Mouse (Mus musculus) midbrain, postnatal 0 days (tissue): ENCODE data around the gene Usp25. TPM values are rescaled to one million over a fixed set of nuclear protein-coding genes. Genes with fewer than 3 reads are reported as not detected.

Experiments
- ATAC-seq: fragments of 200-750 bp; cut with Nextera tagmentation; 2 replicates; pipeline ENCODE4 v1.8.0; 2017; ENCODE audit warnings: moderate number of reproducible peaks, mild to moderate bottlenecking, moderate TSS enrichment, moderate library complexity; ENCODE audit not compliant: low FRiP score
- DNase-seq: peaks from one replicate; pipeline ENCODE4 v3.0.0-alpha.2; 2015; ENCODE audit warnings: low spot score
- H3K27ac ChIP-seq: fragments of 300-500 bp; sonication (generic); 2 replicates; pipeline ENCODE4 v1.5.1; 2014; ENCODE audit warnings: low read depth, mild to moderate bottlenecking, low read length, mixed read lengths
- H3K27me3 ChIP-seq: fragments of 300-500 bp; sonication (generic); 2 replicates; pipeline ENCODE4 v1.6.1; 2014; ENCODE audit warnings: low read length, control low read depth, mixed read lengths; ENCODE audit not compliant: insufficient read depth
- H3K36me3 ChIP-seq: fragments of 300-500 bp; sonication (generic); 2 replicates; pipeline ENCODE4 v1.6.1; 2014; ENCODE audit warnings: low read length, control low read depth, mixed read lengths; ENCODE audit not compliant: insufficient read depth
- H3K4me1 ChIP-seq: fragments of 300-500 bp; sonication (generic); 2 replicates; pipeline ENCODE4 v1.6.1; 2014; ENCODE audit warnings: mild to moderate bottlenecking, control low read depth, antibody characterized with exemption, low read length, mixed read lengths; ENCODE audit not compliant: insufficient read depth
- H3K4me2 ChIP-seq: fragments of 300-500 bp; sonication (generic); 2 replicates; pipeline ENCODE4 v1.6.1; 2014; ENCODE audit warnings: low read depth, mild to moderate bottlenecking, low read length, mixed read lengths; ENCODE audit not compliant: poor library complexity, severe bottlenecking
- H3K4me3 ChIP-seq: fragments of 300-500 bp; sonication (generic); 2 replicates; pipeline ENCODE4 v1.5.1; 2014; ENCODE audit warnings: low read depth, mild to moderate bottlenecking, low read length, moderate library complexity
- H3K9ac ChIP-seq: fragments of 300-500 bp; sonication (generic); replicated peaks from 2 replicates; pipeline ENCODE4 v1.6.1; 2014; ENCODE audit warnings: mild to moderate bottlenecking, low read length, moderate library complexity, mixed read lengths; ENCODE audit not compliant: poor library complexity, severe bottlenecking
- H3K9me3 ChIP-seq: fragments of 300-500 bp; sonication (generic); 2 replicates; pipeline ENCODE4 v1.6.1; 2016; ENCODE audit warnings: low read length, control low read depth
- CTCF ChIP-seq: IDR thresholded peaks from 2 replicates; pipeline ENCODE4 v1.5.1; 2016; ENCODE audit warnings: antibody characterized with exemption, mild to moderate bottlenecking
- WGBS: fragments of 180-500 bp; shearing (Covaris S2); extraction: QIAGEN DNeasy Blood & Tissue Kit; methylation state at CpG from one replicate; pipeline ENCODE4 v1.1.7; 2014; 5-methylcytosine and 5-hydroxymethylcytosine counted together
- polyA plus RNA-seq: library from polyadenylated mRNA; unstranded; fragments of >200 nt; fragmentation: Nextera tagmentation; extraction: Ambion mirVana; gene quantifications from 2 replicates; pipeline ENCODE4 v1.2.1, GENCODE M21; 2015
- total RNA-seq: library from RNA; depleted of rRNA; stranded (reverse); fragments of >200 nt; gene quantifications from 2 replicates; pipeline ENCODE4 v1.2.3, GENCODE M21; 2014

Usp25 gene
- total and polyA plus RNA-seq, 2 experiments from 2014 or later = 6.1 to 12.6 TPM

DNA sequence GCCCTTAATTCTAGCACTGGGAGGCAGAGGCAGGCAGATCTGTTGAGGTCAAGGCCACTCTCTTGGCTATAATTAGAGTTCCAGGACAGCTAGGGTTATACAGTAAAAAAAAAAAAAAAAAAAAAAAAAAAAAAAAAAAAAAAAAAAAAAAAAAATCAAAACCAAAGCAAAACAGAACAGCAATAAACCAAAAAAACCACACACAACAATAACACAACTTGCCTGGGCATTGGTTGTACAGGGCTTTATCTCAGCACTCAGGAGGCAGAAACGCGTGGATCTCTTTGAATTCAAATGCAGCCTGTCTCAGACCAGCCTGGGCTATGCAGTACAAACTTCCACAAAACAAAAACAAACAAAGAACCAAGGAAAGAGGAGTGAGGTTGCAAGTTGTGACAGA lies 40.7 kb downstream of the Usp25 start:
- ATAC-seq (no peak), DNase-seq (no peak)
- Histone ChIP-seq H3K27ac (no peak overlapping the region), H3K27me3 (no peaks in the 10 kb centered on the region), H3K36me3 (peaks cover 5% of the 10 kb centered on the region; the same call in 1 of the 2 replicates), H3K4me2 (no peak overlapping the region), H3K9ac (no peak overlapping the region), H3K4me1 (no peaks in the 10 kb centered on the region), H3K4me3 (no peak overlapping the region), H3K9me3 (no peaks in the 10 kb centered on the region)
- no peak for TF ChIP-seq CTCF
- WGBS = 98% methylated on average over 2 of the region's 2 CpGs

- H3K9ac ChIP-seq = no peak overlapping the region
- no peaks in the 10 kb centered on the region for H3K27me3 ChIP-seq
- no peaks in the 10 kb centered on the region for H3K4me1 ChIP-seq
- H3K27ac ChIP-seq = no peak overlapping the region
- H3K4me2 ChIP-seq = no peak overlapping the region
- H3K36me3 ChIP-seq = peaks cover 5% of the 10 kb centered on the region; the same call in 1 of the 2 replicates
- DNase-seq (no peak), ATAC-seq (no peak)
- WGBS = 82% methylated on average over 8 of the region's 8 CpGs
- no peak for TF ChIP-seq CTCF
- no peak overlapping the region for H3K4me3 ChIP-seq
- H3K9me3 ChIP-seq = no peaks in the 10 kb centered on the region
These were observed 42.1 kb downstream of the Usp25 start for GRCm38 (mm10) chr16:77055519-77056159.

DNA sequence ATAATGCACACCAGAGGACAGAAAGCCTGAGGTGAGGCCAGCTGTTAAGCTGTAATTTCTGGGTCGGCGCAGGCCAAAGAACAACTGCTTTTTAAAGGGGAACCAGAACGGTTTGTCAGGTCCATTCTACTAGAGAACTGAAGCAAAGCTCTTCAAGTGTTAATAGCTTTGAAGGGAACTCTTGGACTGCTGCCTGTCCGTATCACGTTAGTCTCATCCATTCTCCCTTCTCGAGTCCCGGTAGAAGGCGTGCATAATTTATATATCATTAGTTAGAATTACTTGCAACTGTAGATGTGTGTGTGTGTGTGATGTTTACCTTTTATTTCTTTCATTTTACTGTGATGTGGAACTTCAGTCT lies 42.6 kb downstream of the Usp25 start:
- Histone ChIP-seq H3K27me3 (no peaks in the 10 kb centered on the region), H3K4me3 (no peak overlapping the region), H3K9ac (no peak overlapping the region), H3K36me3 (peaks cover 5% of the 10 kb centered on the region; the same call in 1 of the 2 replicates), H3K9me3 (no peaks in the 10 kb centered on the region), H3K27ac (no peak overlapping the region), H3K4me1 (no peaks in the 10 kb centered on the region), H3K4me2 (no peak overlapping the region)
- no peak for TF ChIP-seq CTCF
- ATAC-seq = no peak
- peak; percentile 19 for DNase-seq
- WGBS = 50% methylated on average over 8 of the region's 8 CpGs

DNA sequence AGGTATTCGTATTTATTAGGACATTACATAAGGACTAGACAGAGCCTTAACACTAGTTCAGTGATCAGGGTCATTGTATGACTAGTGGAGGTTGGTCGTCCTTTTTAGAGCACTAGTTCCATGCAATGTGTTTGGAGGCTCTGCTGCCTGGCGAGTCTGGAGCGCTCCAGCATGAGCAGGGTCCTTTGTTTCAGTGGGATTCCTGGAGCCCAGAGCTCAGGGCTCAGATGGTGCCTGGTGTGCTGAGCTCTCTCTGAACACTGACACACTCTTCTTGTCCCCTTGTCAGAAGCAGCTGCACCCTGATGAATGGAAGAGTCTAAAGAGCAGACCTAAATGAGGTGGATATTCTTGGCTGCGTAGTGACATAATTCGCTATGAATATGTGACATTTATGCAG lies 45.1 kb downstream of the Usp25 start:
- no peaks in the 10 kb centered on the region for H3K4me1 ChIP-seq
- no peak overlapping the region for H3K4me3 ChIP-seq
- no peaks in the 10 kb centered on the region for H3K36me3 ChIP-seq
- ATAC-seq (no peak), DNase-seq (peak; percentile 48)
- no peak overlapping the region for H3K9ac ChIP-seq
- no peak for TF ChIP-seq CTCF
- WGBS = 57% methylated on average over 6 of the region's 6 CpGs
- H3K27me3 ChIP-seq = no peaks in the 10 kb centered on the region
- H3K4me2 ChIP-seq = no peak overlapping the region
- no peak overlapping the region for H3K27ac ChIP-seq
- H3K9me3 ChIP-seq = no peaks in the 10 kb centered on the region

- Histone ChIP-seq H3K27me3 (no peaks in the 10 kb centered on the region), H3K36me3 (no peaks in the 10 kb centered on the region), H3K27ac (no peak overlapping the region), H3K4me2 (no peak overlapping the region), H3K4me3 (no peak overlapping the region), H3K9me3 (no peaks in the 10 kb centered on the region), H3K4me1 (no peaks in the 10 kb centered on the region), H3K9ac (no peak overlapping the region)
- TF ChIP-seq CTCF = no peak
- DNase-seq (no peak), ATAC-seq (no peak)
- 93% methylated on average over 8 of the region's 8 CpGs for WGBS
These were observed 46.7 kb downstream of the Usp25 start for GRCm38 (mm10) chr16:77060166-77060565.

GRCm38 (mm10) chr16:77063916-77064315 lies 50.4 kb downstream of the Usp25 start:
- H3K4me2 ChIP-seq = no peak overlapping the region
- no peak for TF ChIP-seq CTCF
- no peaks in the 10 kb centered on the region for H3K27me3 ChIP-seq
- H3K27ac ChIP-seq = no peak overlapping the region
- no peak for DNase-seq
- H3K9me3 ChIP-seq = no peaks in the 10 kb centered on the region
- peaks cover 4% of the 10 kb centered on the region; the same call in 1 of the 2 replicates for H3K36me3 ChIP-seq
- WGBS = 92% methylated on average over 1 of the region's 1 CpGs
- no peak overlapping the region for H3K9ac ChIP-seq
- H3K4me3 ChIP-seq = no peak overlapping the region
- no peak for ATAC-seq
- no peaks in the 10 kb centered on the region for H3K4me1 ChIP-seq
